Mouse (Mus musculus) spleen, postnatal 10 days (tissue): Measurements from ENCODE around the gene Fgfr2.
A peak's percentile ranks its signal among the peaks of the same experiment; 100 is the strongest.
"Not testable (repeated sequence)": the region's sequence is repeated elsewhere in the genome, so short reads cannot be mapped to it uniquely, and the experiment has no call there.

ENCODE experiments used
- DNase-seq, 2 experiments: peaks; one replicate each; pipeline ENCODE4 v3.0.0; 2021 to 2022; ENCODE audit warnings: low spot score in 2 of 2

The Fgfr2 gene

DNA sequence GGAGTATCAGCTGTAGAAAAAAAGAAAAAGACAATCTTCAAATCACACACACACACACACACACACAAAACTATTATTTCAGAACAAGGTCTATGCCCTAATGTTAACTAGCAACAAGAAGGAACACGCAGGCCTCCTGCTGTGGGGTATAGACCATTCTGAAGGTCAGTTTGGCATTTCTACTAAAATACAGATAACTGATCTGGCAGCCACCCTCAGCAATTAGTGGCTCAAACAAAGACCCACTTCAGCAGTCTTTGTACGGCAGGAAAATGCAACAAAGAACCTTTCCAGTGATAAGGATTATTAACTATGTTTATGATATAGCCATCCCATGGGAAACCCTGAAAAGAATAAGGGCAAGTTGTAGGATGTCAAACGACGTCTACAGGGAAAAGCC lies 2586.1 kb downstream of the Fgfr2 start:
- DNase-seq, result no peak

DNA sequence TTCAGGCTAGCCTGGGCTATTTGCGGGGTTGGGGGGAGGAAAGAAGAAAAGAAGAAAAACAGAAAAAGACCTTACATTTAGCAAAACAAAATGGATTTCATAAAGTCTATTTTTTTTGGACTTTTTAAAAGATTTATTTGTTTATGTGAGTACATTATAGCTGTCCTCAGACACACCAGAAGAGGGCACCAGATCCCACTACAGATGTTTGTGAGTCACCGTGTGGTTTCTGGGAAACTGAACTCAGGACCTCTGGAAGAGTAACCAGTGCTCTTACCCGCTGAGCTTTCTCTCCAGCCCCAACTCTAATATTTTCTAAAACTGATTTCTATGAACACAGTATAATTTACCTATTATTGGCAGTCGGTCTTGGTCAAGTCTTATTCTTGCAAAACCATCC lies 2588.0 kb downstream of the Fgfr2 start:
- no peak for DNase-seq

DNA sequence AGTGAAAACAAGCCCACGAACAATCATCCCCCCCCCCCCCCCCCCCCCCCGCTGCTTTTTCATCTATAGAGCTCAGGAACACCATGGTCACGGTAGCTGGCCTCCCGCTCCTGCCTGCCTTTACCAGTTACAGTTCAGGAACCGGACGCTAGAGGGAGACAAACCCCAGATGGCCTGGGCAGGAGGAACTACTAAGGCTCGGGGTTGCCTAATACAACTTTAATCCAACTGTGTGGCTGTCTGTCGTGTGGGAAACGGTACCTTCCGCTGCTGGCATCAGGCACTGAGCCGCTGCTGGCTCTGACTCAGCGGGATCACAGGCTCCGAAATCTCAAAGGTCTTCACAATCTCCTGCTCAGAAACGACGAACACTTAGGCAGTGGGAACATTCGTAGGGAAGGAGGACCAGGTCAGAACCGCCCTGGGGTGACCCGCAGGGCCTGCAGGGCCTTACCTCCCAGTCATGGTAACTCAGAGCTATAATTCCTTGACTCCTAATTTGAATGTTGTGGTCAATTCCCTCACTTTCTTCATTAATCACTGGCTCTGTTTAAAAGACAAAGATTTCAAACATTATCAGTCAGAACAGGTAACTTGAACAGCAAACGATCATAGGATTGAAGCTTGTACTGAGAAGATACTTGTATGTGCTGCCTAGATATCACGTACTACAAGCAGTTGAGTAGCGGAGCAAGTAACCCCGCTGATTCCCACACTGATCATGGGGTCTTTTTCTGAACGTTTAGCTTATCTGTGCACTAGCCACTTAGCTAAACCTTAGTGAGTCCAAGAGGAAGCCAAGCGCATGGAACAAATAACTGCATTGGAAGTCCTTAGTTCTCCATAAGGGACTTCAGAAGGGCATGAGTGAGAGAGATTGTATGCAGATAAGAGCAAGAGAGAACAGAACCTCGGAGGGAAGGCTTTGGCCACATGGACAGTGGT lies 2589.6 kb downstream of the Fgfr2 start:
- DNase-seq, result peak; percentile 84 to 91

DNA sequence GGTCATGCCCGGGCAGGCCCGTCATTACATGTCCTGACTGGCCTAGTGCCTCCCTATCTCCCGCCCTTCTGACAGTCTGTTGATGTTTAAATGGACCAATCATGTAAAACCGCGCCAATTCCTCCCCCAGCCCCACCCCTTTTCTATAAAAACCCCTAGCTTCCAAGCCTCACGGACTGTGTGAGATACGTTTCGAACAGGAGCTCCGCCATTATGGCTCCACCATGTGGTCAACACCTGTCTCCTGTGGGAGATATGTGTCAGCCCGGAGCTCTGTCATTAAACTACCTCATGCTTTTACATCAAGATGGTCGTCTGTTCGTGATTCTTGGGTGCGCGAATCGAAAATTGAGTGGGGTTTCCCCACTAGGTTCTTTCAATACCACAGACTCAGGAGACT lies 2592.0 kb downstream of the Fgfr2 start:
- DNase-seq, result not testable (repeated sequence)

DNA sequence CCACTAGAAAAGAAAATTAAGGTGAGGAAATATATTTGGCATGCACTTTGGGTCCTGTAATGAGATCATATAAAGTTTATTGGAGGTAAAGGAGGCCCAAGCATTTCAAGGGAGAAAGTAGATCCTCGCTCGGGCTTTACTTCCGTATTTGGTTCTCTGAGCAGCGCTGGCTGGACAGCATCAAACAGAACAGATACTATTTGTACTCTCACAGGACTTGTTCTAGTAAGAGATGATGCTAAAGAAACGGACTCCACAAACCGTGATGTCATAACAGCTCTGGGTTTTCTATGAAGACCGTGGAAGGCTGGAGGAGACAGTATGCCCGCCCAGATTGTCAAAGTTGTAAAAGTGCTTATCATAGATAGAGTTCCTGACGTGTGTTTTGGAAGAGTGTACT lies 2595.8 kb downstream of the Fgfr2 start:
- no peak for DNase-seq

DNA sequence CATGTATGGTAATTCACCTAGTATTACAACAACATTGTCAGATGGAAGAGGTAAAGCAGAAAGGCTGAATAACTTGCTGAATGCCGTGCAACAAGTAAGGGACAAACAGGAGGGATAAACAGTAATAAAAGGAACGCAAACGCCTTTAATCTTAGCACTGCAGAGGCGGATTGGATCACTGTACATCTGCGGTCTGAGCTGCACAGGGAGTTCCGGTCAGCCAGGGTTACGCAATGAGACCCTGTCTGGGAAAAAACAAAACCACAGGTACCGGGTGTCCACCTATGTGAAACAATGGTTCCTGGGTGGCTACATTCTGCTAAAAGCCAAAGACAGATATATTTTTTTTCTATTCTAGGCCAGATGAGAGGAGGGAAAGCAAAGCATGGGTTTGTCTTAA lies 2599.7 kb downstream of the Fgfr2 start:
- no peak for DNase-seq

DNA sequence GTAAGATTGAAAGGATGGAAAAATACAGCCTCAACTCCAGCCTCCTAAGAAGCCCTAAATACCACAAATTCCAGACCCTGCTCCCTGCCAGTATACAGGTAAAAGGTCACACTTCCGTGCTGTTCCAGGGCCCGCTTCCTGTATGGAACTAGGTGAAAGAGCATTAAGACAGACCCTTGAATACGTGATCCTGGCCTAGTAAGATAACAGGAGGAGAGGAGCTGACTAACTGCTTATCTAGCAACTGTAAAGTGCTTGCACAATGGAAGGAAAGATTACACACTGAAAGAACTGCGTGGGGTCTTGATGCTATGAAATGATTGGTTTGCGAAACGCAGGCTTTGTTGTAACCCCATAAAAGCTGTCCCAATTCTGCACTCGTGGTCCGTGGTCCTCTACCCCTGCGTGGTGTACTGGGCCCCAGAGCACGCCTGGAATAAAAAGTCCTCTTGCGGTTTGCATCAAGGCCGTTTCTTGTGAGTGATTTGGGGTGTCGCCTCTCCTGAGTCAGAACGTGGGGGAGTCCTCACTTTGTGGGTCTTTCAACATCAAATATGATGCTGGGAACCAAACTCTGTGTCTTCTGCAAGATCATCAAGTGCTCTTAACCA lies 2602.2 kb downstream of the Fgfr2 start:
- no peak for DNase-seq

DNA sequence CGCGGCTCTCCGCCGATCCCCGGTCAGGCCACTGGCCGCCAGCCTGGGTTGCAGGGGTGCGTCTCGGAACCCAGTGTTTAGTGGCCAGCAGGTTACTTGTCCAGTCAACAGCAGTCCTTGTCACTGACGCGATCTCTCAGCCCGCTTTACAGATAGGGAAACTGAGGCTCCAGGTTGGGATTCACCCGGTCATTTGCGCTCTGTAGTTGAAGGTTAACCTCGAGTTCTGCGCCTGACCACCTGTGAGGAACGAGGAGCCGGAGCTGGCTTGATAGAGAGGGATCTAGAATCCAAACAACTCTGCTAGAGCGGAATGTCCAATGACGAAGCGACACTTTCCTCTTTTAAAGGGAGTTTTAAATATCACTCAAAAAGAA lies 2603.1 kb downstream of the Fgfr2 start, which contains the start of gene Ate1:
Gene Ate1, minus strand, starts transcription at position 321 of the 377 bp plus-strand sequence.
- DNase-seq, result no peak

DNA sequence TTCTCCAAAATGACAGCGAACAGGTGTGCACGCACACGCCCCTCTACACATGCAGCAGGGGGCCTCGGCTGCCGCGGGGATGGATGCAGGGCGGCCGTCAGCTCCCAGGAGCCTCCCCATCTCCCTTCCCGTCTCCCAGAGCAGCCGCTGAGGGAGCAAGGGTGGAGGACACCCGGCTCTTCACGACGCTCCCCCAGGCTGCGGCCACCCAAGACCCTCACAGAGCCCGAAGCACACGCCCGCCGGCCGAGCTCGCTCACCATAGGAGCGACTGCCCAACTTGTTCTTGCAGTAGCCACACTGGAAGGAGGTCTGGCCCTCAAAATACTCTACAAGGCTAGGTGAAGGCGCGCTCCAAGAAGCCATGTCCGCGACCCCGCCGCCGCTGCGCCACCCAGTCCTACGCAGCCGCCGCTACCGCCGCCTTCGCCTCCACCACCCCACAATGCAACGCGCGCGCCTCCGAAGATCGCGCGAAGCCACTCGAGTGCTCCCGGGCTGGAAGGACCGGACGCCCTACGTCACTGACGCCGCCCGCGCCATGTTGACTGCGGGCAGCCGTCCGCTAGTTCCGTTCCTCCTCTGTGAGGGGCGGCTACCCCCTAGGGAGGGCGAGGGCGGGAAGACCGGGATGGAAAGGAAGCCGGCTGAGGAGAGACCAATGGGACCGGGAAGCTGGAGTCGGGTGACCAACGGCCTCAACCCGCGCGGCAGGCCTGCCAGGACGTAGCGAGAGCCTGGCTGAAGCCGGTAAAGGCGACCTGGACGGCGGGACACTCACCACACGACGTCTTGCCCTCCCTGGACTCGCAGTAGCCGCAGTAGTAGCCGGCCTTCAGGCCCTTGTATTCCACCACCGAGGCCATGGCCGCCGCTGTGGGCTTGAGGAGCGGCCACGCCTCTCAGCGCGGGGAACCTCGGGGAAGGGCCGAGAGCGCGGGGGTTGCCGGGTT lies 2603.8 kb downstream of the Fgfr2 start:
- DNase-seq, result peak; percentile 96 to 99

DNA sequence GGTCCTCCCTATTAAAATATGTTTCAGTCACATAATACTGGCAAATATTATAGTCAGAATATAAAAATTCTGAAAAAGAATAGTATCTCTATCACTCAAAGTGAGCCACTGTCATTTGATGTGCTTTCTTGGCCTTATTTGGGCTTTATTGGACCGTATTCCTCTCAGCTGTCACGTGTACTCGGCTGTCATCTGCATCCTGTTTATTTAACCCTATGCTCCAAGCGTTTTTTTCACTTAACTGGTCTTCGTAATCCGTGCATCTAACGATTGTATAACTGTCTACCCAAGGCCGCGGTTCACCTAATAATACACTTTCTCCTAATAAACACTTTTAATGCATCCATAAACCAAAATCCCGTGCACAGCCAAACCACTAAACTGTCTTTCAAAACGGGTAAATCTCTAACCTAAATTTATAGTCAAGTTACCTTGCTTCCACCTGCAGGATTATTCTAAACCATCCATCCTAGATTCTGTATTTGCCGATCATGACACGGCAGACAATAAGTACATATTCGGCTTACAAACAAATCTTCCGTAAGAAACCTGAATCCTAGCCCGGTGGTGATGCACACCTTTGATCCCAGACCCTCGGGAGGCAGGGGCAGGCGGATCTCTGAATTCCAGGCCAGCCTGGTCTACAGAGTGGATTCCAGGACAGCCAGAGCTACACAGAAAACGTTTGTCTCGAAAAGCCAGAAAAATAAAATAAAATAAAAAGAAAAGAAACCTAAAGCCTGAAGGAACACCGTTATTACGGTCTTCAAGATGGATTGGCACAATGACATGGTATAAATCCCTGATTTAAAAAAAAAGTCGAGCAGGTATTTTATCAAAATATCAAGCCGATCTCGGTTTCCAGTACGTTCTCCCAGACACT lies 2604.7 kb downstream of the Fgfr2 start:
- no peak for DNase-seq

DNA sequence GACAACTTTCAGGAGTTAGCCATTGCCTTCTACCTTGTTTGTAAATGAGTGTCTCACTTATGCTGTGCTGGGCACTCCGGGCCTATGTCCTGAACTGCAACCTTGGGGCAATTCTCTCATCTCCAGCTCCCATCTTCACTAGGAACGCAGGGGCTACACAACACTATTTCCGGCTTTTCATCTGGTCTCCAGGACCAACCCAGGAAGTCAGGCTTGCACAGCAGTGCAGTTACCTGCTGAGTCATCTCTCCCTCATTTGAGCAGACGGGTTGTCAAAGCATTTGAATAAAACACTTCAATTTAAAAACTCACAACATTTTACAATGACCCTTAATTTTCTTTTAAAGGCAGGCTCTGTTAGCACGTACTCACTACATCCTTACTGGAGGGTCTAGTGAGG lies 2612.9 kb downstream of the Fgfr2 start:
- DNase-seq, result no peak

DNA sequence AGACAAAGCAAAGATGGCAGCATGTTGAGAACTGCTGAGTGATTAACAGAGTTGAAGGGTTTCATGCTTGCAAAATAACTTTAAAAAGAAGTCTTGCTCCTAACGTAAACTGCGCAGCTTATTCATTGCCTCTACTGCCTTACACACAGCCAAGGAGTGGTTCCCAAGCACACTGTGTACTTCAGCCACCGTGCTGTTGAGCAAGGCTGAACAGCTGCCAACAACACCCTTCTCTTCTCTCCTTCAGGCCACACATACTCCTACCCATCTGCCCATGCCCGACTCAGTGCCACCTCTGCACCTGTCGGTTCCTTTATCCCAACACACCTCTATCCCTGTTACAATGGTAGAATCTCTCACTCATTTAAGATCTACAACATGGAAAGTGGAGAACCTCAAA lies 2620.1 kb downstream of the Fgfr2 start:
- DNase-seq, result no peak

DNA sequence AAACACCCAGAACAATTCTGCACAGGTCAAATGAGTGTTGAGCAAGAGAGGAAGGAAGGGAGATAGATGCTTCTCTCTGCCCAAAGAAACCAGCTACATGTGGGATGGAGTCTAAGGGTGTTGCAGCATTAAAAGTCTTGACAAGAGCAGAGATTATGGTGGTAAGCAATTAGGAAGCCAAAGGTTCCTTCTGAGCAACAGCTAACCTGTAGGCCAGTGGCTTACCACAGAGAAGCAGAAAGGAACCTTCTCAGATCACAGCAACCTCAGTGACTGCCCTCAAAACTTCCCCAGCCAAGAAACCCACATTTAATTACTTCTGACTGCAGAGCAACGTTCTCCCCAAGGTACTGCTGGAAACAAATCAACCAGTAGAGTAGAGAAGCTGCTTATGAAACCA lies 2621.7 kb downstream of the Fgfr2 start:
- DNase-seq, result no peak

DNA sequence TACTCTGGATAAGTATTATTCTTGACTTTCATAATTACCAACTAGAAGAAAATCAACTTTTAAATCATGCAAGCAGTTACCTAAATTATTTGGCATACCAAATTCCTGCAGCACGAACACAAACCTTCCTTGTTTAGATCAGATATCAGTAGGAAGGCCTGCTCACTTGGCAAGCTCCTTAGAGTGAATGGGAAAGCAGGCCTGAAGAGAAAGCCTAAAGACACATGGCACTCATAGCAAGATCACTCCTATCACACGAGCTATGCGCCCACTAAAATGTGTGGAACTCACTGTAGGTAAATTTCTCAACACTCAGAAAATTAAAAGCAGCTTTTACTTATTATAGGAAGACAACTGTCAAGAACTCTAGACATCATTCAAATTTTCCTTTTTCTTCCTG lies 2629.8 kb downstream of the Fgfr2 start:
- DNase-seq, result no peak

DNA sequence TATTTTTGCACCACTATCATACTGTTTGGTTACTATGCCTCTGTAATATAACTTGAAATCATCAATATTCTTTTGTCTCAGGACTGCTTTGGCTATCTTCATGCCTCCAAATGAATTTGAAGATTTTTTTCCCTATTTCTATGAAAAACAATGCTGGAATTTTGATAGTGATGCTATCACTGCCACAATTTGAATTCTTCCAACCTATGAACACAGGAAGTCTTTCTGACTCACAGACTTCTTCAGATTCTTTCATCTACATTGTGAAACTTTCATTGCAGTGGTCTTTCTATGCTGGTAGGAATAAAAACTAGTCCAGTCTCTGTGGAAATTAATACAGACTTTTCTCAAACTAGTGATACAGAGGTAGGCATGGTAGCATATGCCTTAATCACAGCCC lies 2631.1 kb downstream of the Fgfr2 start:
- DNase-seq, result no peak

DNA sequence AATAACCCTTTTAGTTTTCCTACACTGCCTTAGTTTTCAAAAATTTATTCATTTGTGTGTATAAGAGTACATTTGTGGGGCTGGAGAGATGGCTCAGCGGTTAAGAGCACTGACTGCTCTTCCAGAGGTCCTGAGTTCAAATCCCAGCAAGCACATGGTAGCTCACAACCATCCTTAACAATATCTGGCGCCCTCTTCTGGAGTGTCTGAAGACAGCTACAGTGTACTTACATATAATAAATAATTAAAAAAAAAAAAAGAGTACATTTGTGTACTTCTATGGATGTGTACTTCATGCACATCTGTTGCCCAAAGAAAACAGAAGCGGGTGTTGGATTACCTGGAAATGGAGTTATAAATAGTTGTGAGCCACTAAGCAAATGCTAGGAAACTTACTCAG lies 2644.1 kb downstream of the Fgfr2 start:
- DNase-seq, result not testable (repeated sequence)

DNA sequence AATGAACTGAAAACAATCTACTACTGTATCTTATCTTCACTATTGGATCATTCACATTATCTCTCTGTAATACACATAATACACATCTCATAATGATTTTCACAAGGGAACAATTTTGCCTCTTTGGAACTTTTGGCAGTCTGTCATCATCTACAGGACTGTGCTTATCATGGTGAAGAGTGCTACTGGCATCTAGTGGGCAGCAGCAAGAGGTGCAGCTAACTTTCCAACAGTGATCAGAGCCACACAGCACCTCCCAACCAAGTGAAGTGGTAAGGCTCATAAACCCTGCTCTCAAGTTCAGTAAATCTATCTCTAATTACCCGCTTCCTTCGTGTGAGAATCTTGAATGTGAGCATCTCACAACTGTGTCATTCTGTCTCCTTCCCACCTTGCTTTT lies 2647.2 kb downstream of the Fgfr2 start:
- DNase-seq, result peak in 1 of 2 experiments; percentile 30

DNA sequence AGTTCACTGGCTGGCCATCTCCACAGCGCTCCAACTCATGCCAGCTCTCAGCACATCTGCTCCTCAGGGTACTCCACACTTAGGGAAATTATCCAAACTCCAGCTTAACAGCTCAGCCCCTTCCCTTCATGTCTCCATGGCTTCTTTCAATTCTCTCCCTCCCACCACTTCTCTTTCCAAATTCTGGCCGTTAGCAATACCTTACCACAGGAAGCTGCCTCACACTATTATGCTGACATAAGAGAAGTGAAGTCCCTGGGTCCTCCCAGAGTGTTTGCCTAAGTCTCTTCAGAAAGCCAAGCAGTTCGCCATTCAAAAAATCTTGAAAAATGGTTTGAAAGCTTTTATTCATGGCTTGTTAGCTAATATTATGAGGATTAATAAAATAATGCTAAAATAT lies 2649.3 kb downstream of the Fgfr2 start:
- no peak for DNase-seq

DNA sequence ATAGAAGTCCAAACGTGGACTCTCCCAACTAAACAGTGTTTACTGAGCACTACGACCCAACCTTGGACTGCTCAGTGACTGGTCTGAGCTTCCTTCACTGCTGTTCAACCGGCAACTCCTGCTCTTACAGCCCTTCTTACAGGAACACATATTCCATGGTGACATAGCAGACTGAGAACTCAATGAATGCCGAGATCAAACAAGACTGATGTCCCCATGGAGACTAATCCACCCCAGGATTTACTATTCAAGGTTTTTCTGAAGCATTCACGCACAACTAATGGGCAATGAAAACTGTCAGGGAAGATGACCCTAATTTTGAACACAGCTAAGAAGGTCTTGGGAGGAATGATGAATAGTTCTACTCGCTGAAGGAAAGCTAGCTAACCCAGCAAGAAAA lies 2650.5 kb downstream of the Fgfr2 start:
- no peak for DNase-seq

DNA sequence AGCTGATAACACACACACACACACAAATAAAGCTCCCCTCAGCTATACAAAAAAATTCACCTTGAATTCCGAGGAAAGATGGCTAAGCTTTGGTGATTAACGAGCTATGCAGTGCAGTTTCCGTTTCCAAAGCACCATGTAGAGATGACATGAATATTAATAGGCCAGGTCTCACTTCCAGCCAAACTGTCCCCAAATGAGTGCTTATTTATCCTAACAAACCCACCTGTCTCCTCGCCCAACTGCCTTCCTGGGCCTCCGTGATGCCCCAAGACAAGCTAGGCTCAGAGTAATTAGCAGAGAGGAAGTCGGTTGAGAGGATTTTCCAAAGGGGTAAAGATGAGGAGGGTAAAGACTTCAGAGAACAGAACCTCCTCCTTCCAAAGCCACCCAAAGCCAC lies 2652.1 kb downstream of the Fgfr2 start:
- no peak for DNase-seq

DNA sequence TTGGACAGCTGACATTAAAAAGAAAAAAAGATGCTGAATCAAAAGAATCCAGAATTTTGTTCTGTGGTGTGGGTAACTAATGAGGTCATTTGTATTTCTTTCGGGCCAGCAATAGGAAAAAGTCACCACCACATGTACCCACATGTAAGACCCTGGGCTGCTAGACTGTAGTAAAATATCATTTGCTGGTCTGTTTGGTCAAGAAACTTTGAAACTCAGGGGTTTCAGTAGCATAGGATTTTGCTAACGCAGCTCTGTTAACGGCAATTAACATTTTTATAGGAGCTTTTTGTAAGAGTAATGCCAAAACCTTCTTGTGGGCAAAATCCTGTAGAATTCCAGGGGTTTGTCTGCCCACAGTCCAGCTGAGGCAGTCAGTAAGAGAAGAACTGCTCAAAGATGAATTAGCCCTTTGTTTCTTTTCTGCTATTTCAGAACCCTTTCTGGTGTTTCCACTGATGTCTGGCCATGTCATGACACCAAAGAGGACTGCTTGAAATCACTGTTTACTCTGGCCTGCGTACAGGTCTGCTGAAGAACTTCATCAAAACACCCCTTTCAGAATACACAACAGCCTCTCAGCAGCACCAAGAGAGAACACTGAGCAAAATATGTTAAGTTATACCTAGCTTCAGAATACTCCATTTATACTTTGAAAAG lies 2667.4 kb downstream of the Fgfr2 start:
- DNase-seq, result no peak
